Mouse (Mus musculus): ENCODE measurements around the gene Gm20605.

GRCm38 (mm10) chr5:137599600-137599999 is 29.4 kb upstream of the Gm20605 start:
- no peak for TF ChIP-seq GATA1 (IDR thresholded peaks at IDR 0.05; ENCODE audit: low read length)
- no peak for TF ChIP-seq TAL1 (IDR thresholded peaks at IDR 0.05; ENCODE audit: low read length)
